Mouse (Mus musculus) kidney, adult 2 months (tissue): ENCODE measurements around the gene Catsperg1.

Experiments used
- CTCF ChIP-seq: fragments of 200-500 bp; conservative IDR thresholded peaks from 2 replicates; pipeline ENCODE4 v1.5.1; 2011; ENCODE audit warnings: low read depth, mild to moderate bottlenecking, control low read depth, low read length, moderate library complexity, mixed read lengths; ENCODE audit not compliant: insufficient read depth, insufficient read length
- POLR2A ChIP-seq: fragments of 200-500 bp; IDR thresholded peaks from one replicate; pipeline ENCODE4 v1.6.1; 2011; ENCODE audit warnings: low read depth, low read length, control low read depth

- TF ChIP-seq POLR2A (no peak), CTCF (no peak)
Measured at GRCm38 (mm10) chr7:29168791-29169230, 45.0 kb downstream of the Catsperg1 start.
